Mouse (Mus musculus): ENCODE results near the gene Caskin2.
A peak's percentile ranks its signal among the peaks of the same experiment; 100 is the strongest.
"Not testable (repeated sequence)": the region's sequence is repeated elsewhere in the genome, so short reads cannot be mapped to it uniquely, and the experiment has no call there.

Gene Caskin2

GRCm38 (mm10) chr11:115813507-115814296 lies at the start of gene Caskin2:
Caskin2 (minus strand) TSS chr11:115813639.
- DNase-seq = peak; percentile 96

GRCm38 (mm10) chr11:115859143-115859945 lies 45.9 kb upstream of the Caskin2 start:
- peak; percentile 88 for DNase-seq

GRCm38 (mm10) chr11:115858354-115858753 lies 44.9 kb upstream of the Caskin2 start, which contains the start of gene Myo15b:
Myo15b (plus strand) TSS chr11:115858406.
- no peak for DNase-seq

DNA sequence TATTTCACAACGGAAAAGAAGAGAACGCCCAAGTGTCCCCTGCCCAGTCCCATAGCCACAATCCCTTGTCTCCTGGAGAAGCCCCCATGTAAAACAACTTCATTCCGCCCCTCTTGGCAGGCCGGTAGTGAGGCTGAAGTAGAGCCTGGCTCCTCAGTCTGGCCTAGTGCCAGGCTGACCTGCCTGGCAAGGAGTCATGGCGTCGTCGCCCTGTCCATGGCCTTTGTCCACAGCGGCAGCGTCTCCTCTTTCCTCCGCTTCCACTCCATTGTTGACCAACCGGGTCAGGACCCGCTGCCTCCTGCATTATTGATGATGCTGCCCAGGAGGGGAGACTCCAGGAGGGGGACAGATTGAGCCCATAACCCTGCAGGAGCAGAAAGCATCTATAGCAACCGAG lies 44.5 kb upstream of the Caskin2 start:
- DNase-seq = no peak

DNA sequence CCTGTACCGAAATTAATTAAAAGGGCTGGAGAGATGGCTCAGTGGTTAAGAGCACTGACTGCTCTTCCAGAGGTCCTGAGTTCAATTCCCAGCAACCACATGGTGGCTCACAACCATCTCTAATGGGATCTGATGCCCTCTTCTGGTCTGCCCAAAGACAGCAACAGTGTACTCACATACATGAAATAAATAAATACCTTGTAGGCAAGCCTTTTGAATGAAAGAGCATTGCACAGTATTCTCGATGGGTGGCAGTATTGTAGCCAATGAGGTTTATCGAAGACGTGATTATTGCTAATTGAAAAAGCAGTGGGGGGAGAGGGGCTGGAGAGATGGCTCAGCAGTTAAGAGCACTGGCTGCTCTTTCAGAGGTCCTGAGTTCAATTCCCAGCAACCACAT lies 43.7 kb upstream of the Caskin2 start:
- DNase-seq = not testable (repeated sequence)

GRCm38 (mm10) chr11:115854674-115855073 lies 41.2 kb upstream of the Caskin2 start:
- no peak for DNase-seq

DNA sequence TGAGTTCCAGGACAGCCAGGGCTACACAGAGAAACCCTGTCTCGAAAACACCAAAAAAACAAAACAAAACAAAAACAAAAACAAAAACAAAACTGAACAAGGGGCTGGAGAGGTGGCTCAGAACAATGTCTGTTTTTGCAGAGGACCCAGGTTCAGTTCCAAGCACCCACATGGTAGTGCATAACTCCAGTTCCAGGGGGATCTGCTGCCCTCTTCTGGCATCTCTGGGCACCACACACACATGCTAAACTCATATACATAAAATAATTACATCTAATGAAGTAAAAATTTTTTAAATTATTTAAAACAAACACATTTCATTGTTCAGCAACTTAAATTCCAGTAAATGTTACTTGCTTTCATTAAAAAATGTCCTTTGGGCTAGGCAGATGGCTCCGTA lies 32.4 kb upstream of the Caskin2 start:
- DNase-seq = no peak

DNA sequence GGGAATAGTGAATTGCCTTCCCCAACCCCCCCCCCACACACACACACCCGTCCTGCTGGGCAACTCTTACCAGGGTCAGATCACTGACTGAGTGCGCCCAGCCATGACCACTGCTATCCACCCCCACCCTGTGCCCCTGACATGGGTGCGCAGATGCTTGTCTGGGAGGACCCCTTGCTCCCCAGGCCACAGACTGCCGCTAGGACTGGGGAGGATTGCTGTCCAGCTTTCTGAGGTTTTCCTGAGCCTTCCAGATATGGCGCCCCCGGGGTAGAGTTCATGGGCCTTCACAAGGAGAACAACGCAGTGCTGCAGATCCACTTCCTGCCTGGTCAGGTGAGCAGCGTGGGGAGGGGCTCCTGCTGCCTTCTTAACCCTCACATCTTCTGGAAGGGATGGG lies 30.8 kb upstream of the Caskin2 start:
- DNase-seq = no peak

DNA sequence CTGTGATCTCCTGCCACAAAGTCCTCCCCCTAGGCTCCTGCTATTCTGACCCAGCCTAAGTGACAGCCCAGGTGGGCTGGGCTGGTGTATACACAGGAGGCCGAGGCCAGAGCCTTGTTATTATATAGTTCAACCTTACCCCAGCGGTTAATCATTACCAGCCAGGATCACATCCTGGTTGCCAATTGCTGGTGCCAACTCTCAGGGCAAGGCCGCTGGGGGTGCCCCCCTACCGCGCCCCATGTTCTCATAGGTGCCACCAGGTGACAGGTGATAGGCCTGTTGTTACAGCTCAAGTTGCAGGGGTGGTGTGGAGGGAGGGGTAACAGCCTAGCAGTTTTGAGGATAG lies 30.4 kb upstream of the Caskin2 start:
- DNase-seq = peak; percentile 67

GRCm38 (mm10) chr11:115843141-115843890 lies 29.9 kb upstream of the Caskin2 start:
- no peak for DNase-seq

DNA sequence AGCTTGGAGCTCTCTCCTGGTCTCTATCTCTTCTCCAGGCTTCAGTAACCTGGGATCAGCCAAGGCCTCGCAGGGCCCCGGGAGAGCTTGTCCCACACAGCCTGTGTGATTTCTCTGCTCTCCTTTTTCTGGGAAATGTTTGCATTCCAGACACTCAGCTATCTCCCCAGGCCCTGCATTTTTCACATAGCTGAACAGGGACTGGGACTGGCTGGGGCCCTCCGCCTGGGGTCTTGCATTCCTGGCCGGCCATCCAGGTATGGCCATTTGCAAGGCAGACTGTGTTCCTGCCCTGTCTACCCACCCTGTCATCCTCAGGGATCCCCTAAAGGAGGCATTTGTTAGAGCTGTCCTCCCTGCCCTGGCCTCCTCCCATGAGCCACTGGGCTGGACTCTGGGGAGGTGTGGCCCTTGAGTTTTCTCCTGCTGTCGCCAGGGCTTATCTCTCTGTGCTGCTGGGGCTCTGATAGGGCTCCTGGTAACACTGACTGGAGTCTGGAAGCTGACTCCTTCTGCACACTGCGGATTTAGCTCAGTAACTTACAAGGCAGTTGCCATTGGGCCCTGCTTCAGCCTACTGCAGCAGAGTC lies 28.6 kb upstream of the Caskin2 start:
- peak; percentile 34 for DNase-seq

GRCm38 (mm10) chr11:115841044-115841443 lies 27.6 kb upstream of the Caskin2 start:
- DNase-seq = no peak

DNA sequence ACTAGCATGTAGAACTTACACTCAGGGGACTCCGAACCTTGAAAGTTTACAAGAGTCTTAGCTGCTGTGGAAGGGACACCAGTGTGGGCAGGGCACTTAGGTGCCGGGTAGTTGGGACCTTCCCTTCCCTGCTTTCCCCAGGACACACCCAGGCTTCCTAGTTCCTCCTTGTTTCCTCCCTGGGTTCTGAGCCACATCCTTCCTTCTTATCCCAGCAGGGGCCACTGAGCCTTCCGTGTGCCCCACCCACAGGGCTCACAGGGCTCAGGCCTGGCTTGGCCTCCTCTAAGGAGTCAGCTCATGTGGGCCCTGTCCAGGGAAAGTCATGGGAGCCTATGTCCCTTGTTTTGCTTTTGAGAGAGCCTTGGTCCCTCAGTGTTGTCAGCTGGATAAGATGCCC lies 26.3 kb upstream of the Caskin2 start:
- DNase-seq = no peak

DNA sequence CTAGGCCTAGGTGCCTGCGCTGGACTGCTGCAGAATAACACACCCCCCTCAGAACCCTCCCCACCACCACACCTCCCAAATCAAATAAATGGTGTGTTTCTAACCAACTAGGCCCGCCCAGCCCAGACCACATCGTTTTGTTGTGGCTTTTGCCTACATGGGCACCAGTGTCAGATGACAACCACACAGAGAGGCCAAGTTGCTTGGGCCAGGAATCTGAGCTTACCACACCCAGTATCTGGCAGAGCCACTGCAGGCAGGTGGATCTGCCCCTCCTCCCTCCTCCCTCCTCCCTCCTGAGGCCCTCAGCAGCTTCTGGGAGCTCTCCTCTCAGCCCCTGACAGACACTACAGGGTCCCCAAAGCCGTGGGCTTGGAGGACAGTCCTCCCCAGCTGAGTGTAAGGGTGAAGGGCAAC lies 25.5 kb upstream of the Caskin2 start:
- peak; percentile 81 for DNase-seq

GRCm38 (mm10) chr11:115837606-115838345 lies 24.3 kb upstream of the Caskin2 start:
- no peak for DNase-seq

DNA sequence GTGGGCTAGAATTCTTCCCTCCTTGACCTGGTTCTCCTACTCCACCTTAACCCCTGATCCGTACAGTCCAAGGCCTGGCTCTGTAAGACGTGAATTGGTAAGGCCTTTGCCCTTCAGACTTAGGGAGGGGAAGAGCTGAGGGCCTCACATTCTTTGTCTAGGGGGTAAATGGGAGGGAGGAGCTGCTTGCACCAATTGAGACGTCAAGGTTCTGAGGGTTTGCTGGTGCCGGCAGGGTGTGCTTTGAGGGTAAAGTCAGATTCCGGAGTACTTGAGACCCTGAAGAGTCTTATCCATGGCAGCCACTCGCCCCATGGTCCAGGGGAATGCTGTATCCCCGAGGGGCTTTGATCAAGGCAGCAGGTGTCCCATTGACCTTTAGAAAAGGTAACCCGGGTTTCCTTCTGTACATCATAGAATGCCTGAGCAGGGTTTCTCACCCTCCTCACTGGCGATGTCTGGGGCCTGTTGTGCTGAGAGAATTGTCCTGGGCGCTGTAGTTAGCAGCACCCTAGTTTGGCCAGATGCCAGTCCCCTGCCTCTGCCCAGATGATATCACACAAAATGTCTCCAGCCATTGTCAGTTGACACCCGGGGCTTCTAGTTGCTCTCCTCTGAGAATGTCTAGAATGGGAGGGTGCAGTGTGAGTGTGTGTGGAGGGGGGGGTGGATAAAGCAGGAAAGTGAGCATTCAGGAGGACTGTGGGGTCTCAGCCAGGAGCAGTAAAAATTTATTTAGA lies 23.4 kb upstream of the Caskin2 start:
- DNase-seq = no peak

DNA sequence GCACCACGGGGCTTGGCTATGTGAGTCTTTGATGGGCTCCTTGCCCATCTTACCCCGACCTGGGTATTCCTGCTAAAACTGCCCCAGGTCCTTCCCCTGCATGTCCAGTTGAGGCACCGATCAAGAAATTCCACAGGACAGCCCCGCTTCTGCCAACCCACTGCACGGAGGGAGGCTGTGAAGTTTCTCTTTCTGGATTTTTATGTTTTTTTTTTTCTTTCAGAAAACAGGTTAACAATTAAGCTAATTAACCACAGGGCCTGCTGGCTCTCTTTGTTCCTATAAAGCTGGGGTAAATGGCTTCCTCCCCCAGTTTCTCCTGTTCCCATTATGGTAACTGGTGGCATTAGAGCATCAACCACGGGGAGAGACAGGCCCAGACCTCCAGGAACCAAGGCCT lies 20.6 kb upstream of the Caskin2 start:
- DNase-seq = no peak

- DNase-seq = peak; percentile 65
Measured at GRCm38 (mm10) chr11:115833021-115833513, 19.6 kb upstream of the Caskin2 start.

- peak; percentile 65 for DNase-seq
Measured at GRCm38 (mm10) chr11:115832523-115832922, 19.1 kb upstream of the Caskin2 start.

DNA sequence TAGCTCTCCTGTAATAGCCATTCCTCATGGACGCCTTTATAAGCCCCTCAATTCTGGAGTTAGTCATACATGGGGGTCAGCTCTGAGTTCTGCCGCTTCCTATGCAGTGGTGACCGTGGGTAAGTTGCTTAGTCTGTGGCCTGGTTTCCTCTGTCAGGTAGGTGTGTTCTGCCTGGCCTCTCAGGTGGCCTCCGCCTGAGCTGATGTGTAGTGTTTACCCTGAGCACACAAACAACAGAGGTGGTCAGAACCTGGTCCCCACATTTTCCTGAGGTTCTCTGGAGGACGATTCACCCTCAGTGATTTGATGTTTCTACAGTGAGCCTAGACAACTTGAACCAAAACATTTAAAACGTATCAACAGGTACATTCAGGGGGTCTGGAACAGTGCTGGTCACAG lies 18.6 kb upstream of the Caskin2 start:
- peak; percentile 44 for DNase-seq

GRCm38 (mm10) chr11:115831518-115831917 lies 18.1 kb upstream of the Caskin2 start:
- no peak for DNase-seq
